Mouse (Mus musculus) liver, embryonic 14.5 days (tissue): ENCODE measurements around the gene Rhbdl1.

Source experiments
- CTCF ChIP-seq: IDR thresholded peaks from 2 replicates; pipeline ENCODE4 v1.5.1; 2016; ENCODE audit warnings: antibody characterized with exemption, low read depth, control low read depth
- EP300 ChIP-seq: IDR thresholded peaks from 2 replicates; pipeline ENCODE4 v1.6.1; 2016; ENCODE audit warnings: antibody characterized with exemption, low read depth

- TF ChIP-seq CTCF: no peak
- TF ChIP-seq EP300: no peak
These were observed 39.3 kb upstream of the Rhbdl1 start for GRCm38 (mm10) chr17:25876347-25876915.
